Mouse (Mus musculus): ENCODE measurements around the gene Tmem170b. TPM values are rescaled to one million over a fixed set of nuclear protein-coding genes. Genes with fewer than 3 reads are reported as not detected.

The Tmem170b gene
- polyA plus RNA-seq, 1 experiment: 1.1 TPM

- Histone ChIP-seq H3K4me2 (ENCODE audit: low read depth) (no peak overlapping the region), H3K79me2 (ENCODE audit: control insufficient read depth, insufficient read depth) (peaks cover 12% of the 10 kb centered on the region), H3K4me3 (no peak overlapping the region), H3ac (ENCODE audit: control insufficient read depth, insufficient read length) (no peak overlapping the region), H3K36me3 (ENCODE audit: control insufficient read depth, insufficient read depth) (no peaks in the 10 kb centered on the region), H3K27me3 (ENCODE audit: control insufficient read depth, insufficient read depth, insufficient read length) (no peaks in the 10 kb centered on the region)
- no peak for TF ChIP-seq POLR2A (IDR thresholded peaks at IDR 0.05; ENCODE audit: insufficient read length, low read depth)
- no peak for TF ChIP-seq TCF3 (IDR thresholded peaks at IDR 0.05; ENCODE audit: insufficient read length, low read depth)
- TF ChIP-seq REST (IDR thresholded peaks at IDR 0.05; ENCODE audit: insufficient read depth, insufficient read length): no peak
- TF ChIP-seq USF1 (IDR thresholded peaks at IDR 0.05; ENCODE audit: low read depth): no peak
- no peak for TF ChIP-seq SRF (IDR thresholded peaks at IDR 0.05; ENCODE audit: control insufficient read depth, insufficient read length, low read depth)
- TF ChIP-seq CEBPB (IDR thresholded peaks at IDR 0.05; ENCODE audit: insufficient read depth, poor library complexity, severe bottlenecking): no peak
- TF ChIP-seq MAX (IDR thresholded peaks at IDR 0.05; ENCODE audit: low read depth): no peak
- no peak for TF ChIP-seq TCF12 (IDR thresholded peaks at IDR 0.05; ENCODE audit: insufficient read depth, poor library complexity, severe bottlenecking)
- TF ChIP-seq MYOD1 (IDR thresholded peaks at IDR 0.05; ENCODE audit: control insufficient read depth in 1 of 3, insufficient read length in 2 of 3, low read depth in 2 of 3): no peak
- TF ChIP-seq POLR2AphosphoS2 (IDR thresholded peaks at IDR 0.05; ENCODE audit: insufficient read length, low read depth): no peak
- no peak for TF ChIP-seq MYOG (IDR thresholded peaks at IDR 0.05; ENCODE audit: control insufficient read depth in 1 of 3, insufficient read depth in 1 of 3, insufficient read length in 2 of 3, low read depth in 2 of 3)
- TF ChIP-seq E2F4 (IDR thresholded peaks at IDR 0.05; ENCODE audit: insufficient read depth): no peak
Observed at GRCm38 (mm10) chr13:41619470-41619869, 13.8 kb downstream of the Tmem170b start.

DNA sequence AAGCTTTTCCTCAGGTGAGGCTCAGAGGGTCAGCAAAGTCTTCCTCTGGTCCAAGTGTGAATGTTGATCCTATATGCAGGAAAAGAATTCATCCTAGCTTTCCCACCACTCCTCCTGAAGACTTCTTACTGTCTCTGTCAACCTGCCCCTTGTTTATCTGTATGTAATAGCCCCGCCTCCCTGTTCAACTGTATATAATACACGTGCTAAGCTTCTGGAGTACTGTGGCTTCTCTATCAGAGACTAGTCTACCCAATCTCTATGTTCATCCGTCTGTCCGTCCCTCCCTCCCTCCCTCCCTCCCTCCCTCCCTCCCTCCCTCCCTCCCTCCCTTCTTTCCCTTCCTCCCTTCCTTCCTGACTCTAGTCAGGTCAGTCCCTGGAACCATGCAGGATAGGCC lies 14.4 kb downstream of the Tmem170b start:
- Histone ChIP-seq H3K4me3 (no peak overlapping the region), H3ac (ENCODE audit: control insufficient read depth, insufficient read length) (no peak overlapping the region), H3K36me3 (ENCODE audit: control insufficient read depth, insufficient read depth) (no peaks in the 10 kb centered on the region), H3K79me2 (ENCODE audit: control insufficient read depth, insufficient read depth) (peaks cover 5% of the 10 kb centered on the region), H3K27me3 (ENCODE audit: control insufficient read depth, insufficient read depth, insufficient read length) (no peaks in the 10 kb centered on the region), H3K4me2 (ENCODE audit: low read depth) (no peak overlapping the region)
- no peak for TF ChIP-seq USF1 (IDR thresholded peaks at IDR 0.05; ENCODE audit: low read depth)
- TF ChIP-seq TCF12 (IDR thresholded peaks at IDR 0.05; ENCODE audit: insufficient read depth, poor library complexity, severe bottlenecking): no peak
- no peak for TF ChIP-seq POLR2A (IDR thresholded peaks at IDR 0.05; ENCODE audit: insufficient read length, low read depth)
- no peak for TF ChIP-seq MYOD1 (IDR thresholded peaks at IDR 0.05; ENCODE audit: control insufficient read depth in 1 of 3, insufficient read length in 2 of 3, low read depth in 2 of 3)
- no peak for TF ChIP-seq REST (IDR thresholded peaks at IDR 0.05; ENCODE audit: insufficient read depth, insufficient read length)
- TF ChIP-seq CEBPB (IDR thresholded peaks at IDR 0.05; ENCODE audit: insufficient read depth, poor library complexity, severe bottlenecking): no peak
- TF ChIP-seq TCF3 (IDR thresholded peaks at IDR 0.05; ENCODE audit: insufficient read length, low read depth): no peak
- TF ChIP-seq MAX (IDR thresholded peaks at IDR 0.05; ENCODE audit: low read depth): no peak
- TF ChIP-seq SRF (IDR thresholded peaks at IDR 0.05; ENCODE audit: control insufficient read depth, insufficient read length, low read depth): no peak
- TF ChIP-seq MYOG (IDR thresholded peaks at IDR 0.05; ENCODE audit: control insufficient read depth in 1 of 3, insufficient read depth in 1 of 3, insufficient read length in 2 of 3, low read depth in 2 of 3): no peak

DNA sequence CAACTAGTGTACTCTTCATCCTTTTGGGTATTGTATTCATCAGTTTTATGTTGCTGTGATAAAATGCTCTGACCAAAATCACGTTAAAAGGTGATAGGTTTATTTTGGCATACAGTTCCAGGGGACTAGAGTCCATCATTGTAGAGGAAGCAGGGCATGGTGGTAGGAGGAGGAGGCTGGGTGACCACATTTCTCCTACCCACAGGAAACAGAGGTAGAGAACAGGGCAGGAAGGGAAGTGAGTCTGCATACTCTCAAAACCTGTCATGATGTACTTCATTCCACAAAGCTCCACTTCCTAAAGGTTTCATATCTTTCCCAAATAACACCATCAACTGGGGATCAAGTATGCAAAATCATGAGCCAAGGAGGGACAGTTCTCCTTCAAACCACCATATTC lies 18.4 kb downstream of the Tmem170b start:
- no peak overlapping the region for H3ac ChIP-seq (ENCODE audit: control insufficient read depth, insufficient read length)
- TF ChIP-seq MYOG (IDR thresholded peaks at IDR 0.05; ENCODE audit: control insufficient read depth in 1 of 3, insufficient read depth in 1 of 3, insufficient read length in 2 of 3, low read depth in 2 of 3): no peak
- TF ChIP-seq TCF3 (IDR thresholded peaks at IDR 0.05; ENCODE audit: insufficient read length, low read depth): no peak
- no peak for TF ChIP-seq TCF12 (IDR thresholded peaks at IDR 0.05; ENCODE audit: insufficient read depth, poor library complexity, severe bottlenecking)
- no peak for TF ChIP-seq USF1 (IDR thresholded peaks at IDR 0.05; ENCODE audit: low read depth)
- no peak for TF ChIP-seq MYOD1 (IDR thresholded peaks at IDR 0.05; ENCODE audit: control insufficient read depth in 1 of 3, insufficient read length in 2 of 3, low read depth in 2 of 3)
- no peak for TF ChIP-seq MAX (IDR thresholded peaks at IDR 0.05; ENCODE audit: low read depth)
- no peak for TF ChIP-seq REST (IDR thresholded peaks at IDR 0.05; ENCODE audit: insufficient read depth, insufficient read length)
- peaks cover under 1% of the 10 kb centered on the region for H3K36me3 ChIP-seq (ENCODE audit: control insufficient read depth, insufficient read depth)
- no peak overlapping the region for H3K4me2 ChIP-seq (ENCODE audit: low read depth)
- H3K79me2 ChIP-seq (ENCODE audit: control insufficient read depth, insufficient read depth): no peaks in the 10 kb centered on the region
- H3K27me3 ChIP-seq (ENCODE audit: control insufficient read depth, insufficient read depth, insufficient read length): no peaks in the 10 kb centered on the region
- H3K4me3 ChIP-seq: no peak overlapping the region

DNA sequence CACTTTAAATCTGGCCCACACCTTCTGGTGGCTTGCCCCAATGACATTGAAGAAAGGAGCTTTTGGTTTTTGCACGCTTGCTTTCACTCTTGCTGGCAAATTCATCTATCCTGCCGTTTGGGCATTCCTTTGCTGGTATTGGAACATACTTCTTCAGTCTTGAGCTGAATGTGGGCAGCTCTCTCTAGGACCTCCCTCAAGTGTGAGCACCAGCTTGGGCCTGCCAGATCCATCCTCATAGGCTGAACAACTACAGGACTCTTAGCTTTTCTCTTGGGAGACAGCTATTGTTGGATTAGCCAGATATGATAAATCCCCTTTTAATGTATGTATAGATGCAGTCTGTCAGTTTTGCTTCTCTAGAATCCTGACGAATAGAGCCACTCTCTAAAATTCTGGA lies 19.5 kb downstream of the Tmem170b start:
- no peaks in the 10 kb centered on the region for H3K27me3 ChIP-seq (ENCODE audit: control insufficient read depth, insufficient read depth, insufficient read length)
- H3K79me2 ChIP-seq (ENCODE audit: control insufficient read depth, insufficient read depth): no peaks in the 10 kb centered on the region
- H3K4me2 ChIP-seq (ENCODE audit: low read depth): no peak overlapping the region
- H3K36me3 ChIP-seq (ENCODE audit: control insufficient read depth, insufficient read depth): peaks cover 4% of the 10 kb centered on the region
- H3ac ChIP-seq (ENCODE audit: control insufficient read depth, insufficient read length): no peak overlapping the region
- H3K4me3 ChIP-seq: no peak overlapping the region
- TF ChIP-seq USF1 (IDR thresholded peaks at IDR 0.05; ENCODE audit: low read depth): no peak
- TF ChIP-seq POLR2A (IDR thresholded peaks at IDR 0.05; ENCODE audit: insufficient read length, low read depth): no peak
- no peak for TF ChIP-seq REST (IDR thresholded peaks at IDR 0.05; ENCODE audit: insufficient read depth, insufficient read length)
- TF ChIP-seq POLR2AphosphoS2 (IDR thresholded peaks at IDR 0.05; ENCODE audit: insufficient read length, low read depth): no peak
- TF ChIP-seq TCF3 (IDR thresholded peaks at IDR 0.05; ENCODE audit: insufficient read length, low read depth): no peak
- no peak for TF ChIP-seq CEBPB (IDR thresholded peaks at IDR 0.05; ENCODE audit: insufficient read depth, poor library complexity, severe bottlenecking)
- no peak for TF ChIP-seq TCF12 (IDR thresholded peaks at IDR 0.05; ENCODE audit: insufficient read depth, poor library complexity, severe bottlenecking)
- TF ChIP-seq E2F4 (IDR thresholded peaks at IDR 0.05; ENCODE audit: insufficient read depth): no peak
- no peak for TF ChIP-seq SRF (IDR thresholded peaks at IDR 0.05; ENCODE audit: control insufficient read depth, insufficient read length, low read depth)
- TF ChIP-seq MAX (IDR thresholded peaks at IDR 0.05; ENCODE audit: low read depth): no peak
- no peak for TF ChIP-seq MYOG (IDR thresholded peaks at IDR 0.05; ENCODE audit: control insufficient read depth in 1 of 3, insufficient read depth in 1 of 3, insufficient read length in 2 of 3, low read depth in 2 of 3)
- TF ChIP-seq MYOD1 (IDR thresholded peaks at IDR 0.05; ENCODE audit: control insufficient read depth in 1 of 3, insufficient read length in 2 of 3, low read depth in 2 of 3): no peak
